Mouse (Mus musculus) ES-Bruce4 (cell line): ENCODE measurements around the gene Hspa12b. TPM values are rescaled to one million over a fixed set of nuclear protein-coding genes. Genes with fewer than 3 reads are reported as not detected.

ENCODE experiments used
- H3K27ac ChIP-seq: 2 replicates; pipeline ENCODE4 v1.5.1; 2012; ENCODE audit warnings: low read length, inconsistent platforms; ENCODE audit not compliant: insufficient read depth
- H3K27me3 ChIP-seq: 2 replicates; pipeline ENCODE4 v1.6.1; 2012; ENCODE audit warnings: mild to moderate bottlenecking, low read length, inconsistent platforms; ENCODE audit not compliant: control insufficient read depth, poor library complexity, insufficient read depth, severe bottlenecking
- H3K36me3 ChIP-seq: 2 replicates; pipeline ENCODE4 v1.6.1; 2012; ENCODE audit warnings: inconsistent platforms, mild to moderate bottlenecking, low read length, moderate library complexity; ENCODE audit not compliant: control insufficient read depth, poor library complexity, insufficient read depth, severe bottlenecking
- H3K4me1 ChIP-seq: one replicate; pipeline ENCODE4 v1.8.1; 2011; ENCODE audit warnings: low read length; ENCODE audit not compliant: control insufficient read depth, insufficient read depth
- H3K4me3 ChIP-seq: 2 replicates; pipeline ENCODE4 v1.5.1; 2011; ENCODE audit warnings: low read depth, mild to moderate bottlenecking, low read length
- H3K9ac ChIP-seq: 2 replicates; pipeline ENCODE4 v1.6.1; 2012; ENCODE audit warnings: low read depth, mild to moderate bottlenecking, inconsistent platforms; ENCODE audit not compliant: poor library complexity, severe bottlenecking
- H3K9me3 ChIP-seq: replicated peaks from 2 replicates; pipeline ENCODE4 v1.6.1; 2012; ENCODE audit warnings: mild to moderate bottlenecking, low read length, inconsistent platforms; ENCODE audit not compliant: control insufficient read depth, poor library complexity, insufficient read depth, severe bottlenecking
- CTCF ChIP-seq: IDR thresholded peaks from one replicate; pipeline ENCODE4 v1.8.1; 2011; ENCODE audit warnings: low read depth, low read length
- EP300 ChIP-seq: IDR thresholded peaks from 2 replicates; pipeline ENCODE4 v1.6.1; 2011; ENCODE audit warnings: low read depth, low read length; ENCODE audit not compliant: insufficient read depth
- POLR2A ChIP-seq: IDR thresholded peaks from one replicate; pipeline ENCODE4 v1.8.1; 2011; ENCODE audit warnings: low read length; ENCODE audit not compliant: insufficient read depth
- polyA plus RNA-seq: library from polyadenylated mRNA; stranded (reverse); fragments of >200 nt; gene quantifications from 2 replicates; pipeline ENCODE4 v1.2.4, GENCODE M21; 2011; ENCODE audit warnings: low read depth; ENCODE audit not compliant: missing spikeins, insufficient read depth, insufficient read length

Gene Hspa12b
- polyA plus RNA-seq, 1 experiment: 1.9 TPM

GRCm38 (mm10) chr2:131132111-131132888 lies 5.2 kb downstream of the Hspa12b start:
- no peaks in the 10 kb centered on the region for H3K4me1 ChIP-seq
- no peak overlapping the region for H3K4me3 ChIP-seq
- no peaks in the 10 kb centered on the region; the same call in 1 of the 2 replicates for H3K27me3 ChIP-seq
- no peak overlapping the region for H3K27ac ChIP-seq
- no peaks in the 10 kb centered on the region for H3K36me3 ChIP-seq
- H3K9me3 ChIP-seq: no peaks in the 10 kb centered on the region
- H3K9ac ChIP-seq: no peak overlapping the region
- TF ChIP-seq EP300: no peak
- TF ChIP-seq CTCF: no peak
- no peak for TF ChIP-seq POLR2A

- Histone ChIP-seq H3K9me3 (no peaks in the 10 kb centered on the region), H3K36me3 (no peaks in the 10 kb centered on the region), H3K4me1 (no peaks in the 10 kb centered on the region), H3K27me3 (no peaks in the 10 kb centered on the region; the same call in 1 of the 2 replicates), H3K27ac (no peak within 1 kb of the TSS), H3K4me3 (no peak within 1 kb of the TSS), H3K9ac (no peak within 1 kb of the TSS)
- no peak for TF ChIP-seq CTCF
- no peak for TF ChIP-seq EP300
- TF ChIP-seq POLR2A: no peak
Measured at GRCm38 (mm10) chr2:131132930-131133547, 6.0 kb downstream of the Hspa12b start, which contains the start of gene Gm11037. TSS of gene Gm11037 (plus strand) at chr2:131133497.

- H3K4me1 ChIP-seq: no peaks in the 10 kb centered on the region
- no peak overlapping the region for H3K4me3 ChIP-seq
- no peaks in the 10 kb centered on the region for H3K27me3 ChIP-seq
- no peaks in the 10 kb centered on the region for H3K9me3 ChIP-seq
- no peak overlapping the region for H3K27ac ChIP-seq
- TF ChIP-seq POLR2A (no peak), CTCF (no peak), EP300 (no peak)
- no peak overlapping the region for H3K9ac ChIP-seq
- H3K36me3 ChIP-seq: no peaks in the 10 kb centered on the region
Measured at GRCm38 (mm10) chr2:131134381-131134780, 7.3 kb downstream of the Hspa12b start.

- Histone ChIP-seq H3K9ac (no peak overlapping the region), H3K36me3 (no peaks in the 10 kb centered on the region), H3K27ac (no peak overlapping the region), H3K9me3 (no peaks in the 10 kb centered on the region), H3K4me3 (no peak overlapping the region), H3K4me1 (no peaks in the 10 kb centered on the region), H3K27me3 (no peaks in the 10 kb centered on the region)
- TF ChIP-seq POLR2A: no peak
- no peak for TF ChIP-seq CTCF
- TF ChIP-seq EP300: no peak
Measured at GRCm38 (mm10) chr2:131134826-131135400, 7.8 kb downstream of the Hspa12b start.

GRCm38 (mm10) chr2:131135521-131136139 lies 8.6 kb downstream of the Hspa12b start:
- no peaks in the 10 kb centered on the region for H3K36me3 ChIP-seq
- no peak for TF ChIP-seq EP300
- no peak for TF ChIP-seq CTCF
- TF ChIP-seq POLR2A: no peak
- no peaks in the 10 kb centered on the region for H3K27me3 ChIP-seq
- no peaks in the 10 kb centered on the region for H3K4me1 ChIP-seq
- H3K9me3 ChIP-seq: no peaks in the 10 kb centered on the region
- no peak overlapping the region for H3K9ac ChIP-seq
- no peak overlapping the region for H3K4me3 ChIP-seq
- no peak overlapping the region for H3K27ac ChIP-seq

- H3K9ac ChIP-seq: no peak overlapping the region
- H3K36me3 ChIP-seq: no peaks in the 10 kb centered on the region
- no peaks in the 10 kb centered on the region for H3K27me3 ChIP-seq
- no peak overlapping the region for H3K4me3 ChIP-seq
- TF ChIP-seq CTCF (no peak), EP300 (no peak), POLR2A (no peak)
- no peaks in the 10 kb centered on the region for H3K4me1 ChIP-seq
- no peak overlapping the region for H3K27ac ChIP-seq
- H3K9me3 ChIP-seq: no peaks in the 10 kb centered on the region
Measured at GRCm38 (mm10) chr2:131138296-131138695, 11.2 kb downstream of the Hspa12b start.
